Mouse (Mus musculus) urinary bladder, postnatal 14 days (tissue): ENCODE data around the gene Gm21885.

Source experiments
- DNase-seq: peaks from one replicate; pipeline ENCODE4 v3.0.0; 2021; ENCODE audit warnings: low spot score

Gm21885 gene

DNA sequence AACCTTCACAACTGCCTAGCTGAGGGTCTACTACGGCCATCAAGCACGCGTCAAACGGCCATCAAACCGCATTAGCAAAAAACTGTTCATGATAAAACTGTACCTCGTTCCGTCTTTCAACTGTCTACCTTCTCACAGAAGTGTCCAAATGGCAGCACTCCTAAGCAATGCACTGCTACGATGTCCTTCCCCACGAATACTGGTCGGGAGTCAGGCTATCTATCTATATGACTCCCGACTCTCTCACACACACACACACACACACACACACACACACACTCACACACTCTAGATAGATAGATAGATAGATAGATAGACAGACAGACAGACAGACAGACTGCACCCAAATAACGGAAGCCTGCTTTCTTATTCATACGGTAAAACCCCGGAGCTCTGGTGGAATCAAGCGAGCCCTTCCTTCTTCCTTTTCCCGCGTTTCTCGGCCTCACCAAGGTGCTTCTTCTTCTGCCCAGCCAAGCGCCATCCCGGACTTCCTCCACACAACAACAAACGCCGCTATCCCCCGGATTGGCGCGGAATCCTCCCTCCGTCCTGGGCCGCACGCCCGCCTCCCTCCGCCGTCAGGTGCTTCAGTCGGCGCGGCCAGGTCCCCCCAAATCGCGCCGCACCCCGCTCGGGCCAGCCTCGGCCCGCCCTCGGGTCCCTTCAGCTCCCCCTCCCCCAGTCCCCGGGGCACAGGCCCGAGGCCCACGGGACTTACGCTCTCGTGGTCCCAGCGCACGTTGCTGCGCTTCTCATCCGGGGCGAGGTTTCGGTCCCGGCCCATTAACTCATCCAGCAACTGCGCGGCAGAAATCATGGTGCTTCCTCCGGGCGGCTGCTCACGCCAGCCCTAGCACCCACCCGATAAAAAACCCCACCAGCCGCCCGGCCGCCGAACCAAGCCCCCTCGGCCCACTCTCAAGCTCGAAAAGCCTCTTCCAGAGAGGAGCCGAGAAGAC, 39.6 kb downstream of the Gm21885 start:
- peak; percentile 48 for DNase-seq

GRCm38 (mm10) chr11:94321931-94322400, 40.3 kb downstream of the Gm21885 start, which contains the start of gene Luc7l3:
Gene Luc7l3, minus strand, starts transcription at chr11:94321988.
- DNase-seq: peak; percentile 95

GRCm38 (mm10) chr11:94322636-94323035, 41.0 kb downstream of the Gm21885 start:
- DNase-seq: no peak

- DNase-seq: no peak
Measured at GRCm38 (mm10) chr11:94323271-94323925, 41.7 kb downstream of the Gm21885 start.

DNA sequence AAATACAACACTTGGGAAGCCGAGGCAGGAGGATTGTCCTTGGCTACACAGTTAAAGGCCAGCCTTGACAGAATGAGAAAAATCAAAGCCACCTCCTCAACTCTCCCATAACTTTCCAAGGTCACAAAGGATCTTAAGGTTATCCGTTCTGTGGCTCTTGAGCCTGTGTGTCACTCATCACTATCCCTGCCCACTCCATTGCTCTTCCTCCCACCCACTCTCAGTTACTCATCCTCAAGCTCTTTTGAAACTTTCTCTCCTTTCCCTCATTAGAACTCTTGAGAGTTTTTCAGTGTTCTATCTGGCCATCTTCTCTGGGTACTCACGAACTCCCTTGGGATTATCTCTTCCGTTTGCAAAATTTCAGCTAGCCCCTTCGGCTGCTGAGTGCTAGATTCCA, 42.9 kb downstream of the Gm21885 start:
- DNase-seq: no peak

DNA sequence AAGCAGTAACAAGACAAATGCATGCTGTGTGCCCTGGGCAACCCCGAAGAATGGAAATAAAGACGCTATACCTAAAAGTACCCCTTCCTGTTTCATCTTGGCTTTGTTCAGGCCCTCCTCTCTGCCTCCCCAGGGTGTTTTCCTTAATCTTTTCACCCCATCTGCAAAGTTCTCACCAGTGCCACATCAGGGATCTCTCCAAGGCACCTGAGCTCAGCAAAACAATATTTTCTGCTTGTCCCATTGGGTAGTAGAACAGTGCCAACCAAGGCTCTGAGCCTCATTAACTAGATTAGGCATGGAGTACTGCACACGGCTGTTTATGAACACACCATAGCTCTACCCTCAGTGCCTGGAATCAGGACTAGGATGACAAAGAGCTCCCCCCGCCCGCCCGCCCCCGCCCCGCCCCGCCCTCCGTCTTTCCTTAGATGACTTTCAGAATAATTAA, 45.3 kb downstream of the Gm21885 start:
- no peak for DNase-seq

DNA sequence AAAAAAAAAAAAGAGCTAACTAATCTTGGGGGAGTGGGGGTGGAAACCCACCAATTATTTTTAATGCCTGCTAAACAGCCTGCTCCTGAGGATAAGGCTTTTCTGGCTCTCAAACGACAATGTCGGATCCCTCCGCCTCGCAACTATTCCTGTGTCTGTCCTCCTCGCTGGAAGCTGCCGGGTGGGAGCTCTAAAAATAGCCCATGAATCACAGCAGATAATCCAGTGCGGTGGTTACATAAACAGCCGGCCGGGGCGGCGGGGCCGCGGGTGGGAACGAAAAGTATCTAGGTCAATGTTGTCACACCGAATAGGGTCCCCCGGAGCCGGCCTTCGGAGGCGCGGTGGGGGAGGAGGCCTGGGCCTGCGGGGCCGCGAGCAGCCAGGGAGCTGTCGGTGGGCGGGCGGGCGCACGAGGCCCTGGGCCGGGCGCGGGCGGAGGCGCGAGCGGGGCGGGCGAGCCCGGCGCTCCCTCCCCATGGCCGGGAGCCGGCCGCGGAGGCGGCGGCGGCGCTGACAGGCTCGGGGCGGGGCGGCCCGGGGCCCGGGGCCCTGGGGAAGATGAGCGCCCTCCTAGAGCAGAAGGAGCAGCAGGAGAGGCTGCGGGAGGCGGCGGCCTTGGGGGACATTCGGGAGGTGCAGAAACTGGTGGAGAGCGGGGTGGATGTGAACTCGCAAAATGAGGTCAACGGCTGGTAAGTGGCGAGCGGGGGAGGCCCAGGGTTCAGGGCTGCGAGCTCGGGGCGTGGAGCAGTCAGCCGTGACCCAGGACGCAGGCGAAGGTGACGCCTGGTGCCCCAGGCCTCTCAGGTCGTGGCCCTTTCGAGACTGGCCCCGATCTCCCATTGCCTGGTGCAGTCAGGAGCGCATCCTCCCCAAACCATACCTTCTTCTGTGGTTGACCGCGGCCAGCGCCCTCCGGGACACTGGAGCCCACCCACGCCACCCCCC, 46.3 kb downstream of the Gm21885 start, which contains the start of gene Ankrd40:
TSS of gene Ankrd40 (plus strand) at position 309 of the 951 bp plus-strand sequence.
- DNase-seq: peak; percentile 92

- DNase-seq: no peak
Measured at GRCm38 (mm10) chr11:94328644-94329025, 47.0 kb downstream of the Gm21885 start.

GRCm38 (mm10) chr11:94329270-94329891, 47.7 kb downstream of the Gm21885 start:
- DNase-seq: peak; percentile 63

DNA sequence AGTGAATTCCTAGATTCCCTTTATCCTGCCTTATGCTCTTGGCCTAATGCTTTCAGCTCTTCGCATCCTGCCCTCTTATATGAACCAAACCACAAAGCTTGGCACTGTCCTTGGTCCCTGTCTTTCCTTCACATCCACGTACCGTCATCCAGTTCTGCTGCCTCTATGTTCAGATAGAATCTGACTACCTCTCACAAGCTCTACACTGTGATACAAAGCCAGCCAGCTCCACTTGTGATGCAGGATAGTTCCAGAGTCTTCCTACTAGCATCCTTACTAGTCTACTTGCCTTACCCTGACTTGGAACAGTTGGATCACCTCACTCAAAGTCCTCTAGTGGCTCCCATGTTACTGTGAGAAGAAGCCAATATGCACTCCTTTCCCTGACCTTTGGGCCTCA, 48.5 kb downstream of the Gm21885 start:
- DNase-seq: no peak

- no peak for DNase-seq
Measured at GRCm38 (mm10) chr11:94332726-94333125, 51.1 kb downstream of the Gm21885 start.

- DNase-seq: no peak
Measured at GRCm38 (mm10) chr11:94334386-94334968, 52.8 kb downstream of the Gm21885 start.
